Mouse (Mus musculus) MEL (cell line): Measurements from ENCODE around the gene Morn3. TPM values are rescaled to one million over a fixed set of nuclear protein-coding genes. Genes with fewer than 3 reads are reported as not detected.
A peak's percentile ranks its signal among the peaks of the same experiment; 100 is the strongest.

Experiments
- DNase-seq: peaks from one replicate; pipeline ENCODE4 v3.0.0; 2011; ENCODE audit warnings: low read depth, low spot score
- H3K27ac ChIP-seq: 2 replicates; pipeline ENCODE4 v1.5.1; 2012; ENCODE audit warnings: low read depth, mild to moderate bottlenecking, control low read depth, low read length, moderate library complexity; ENCODE audit not compliant: control insufficient read depth
- H3K27me3 ChIP-seq, 2 experiments: fragments of 150-350 bp in 1 of 2; sonication (generic) in 1 of 2; 2 replicates each; pipeline ENCODE4 v1.6.1; 2012; ENCODE audit warnings: low read length in 2 of 2, mild to moderate bottlenecking in 2 of 2, improper control_type of control experiment in 1 of 2, moderate library complexity in 1 of 2; ENCODE audit not compliant: insufficient read depth in 2 of 2, control insufficient read depth in 1 of 2
- H3K36me3 ChIP-seq, 2 experiments: 2 replicates each; pipeline ENCODE4 v1.6.1; 2012 to 2014; ENCODE audit warnings: low read length in 2 of 2, improper control_type of control experiment in 1 of 2, inconsistent platforms in 1 of 2, mild to moderate bottlenecking in 1 of 2; ENCODE audit not compliant: insufficient read depth in 2 of 2, control insufficient read depth in 1 of 2
- H3K4me1 ChIP-seq, 2 experiments: fragments of 150-350 bp in 1 of 2; sonication (generic) in 1 of 2; 2 replicates each; pipeline ENCODE4 v1.6.1; 2012; ENCODE audit warnings: low read length in 2 of 2, improper control_type of control experiment in 1 of 2, mild to moderate bottlenecking in 1 of 2; ENCODE audit not compliant: insufficient read depth in 2 of 2, control insufficient read depth in 1 of 2
- H3K4me3 ChIP-seq, 2 experiments: fragments of 150-350 bp in 1 of 2; sonication (generic) in 1 of 2; 2 replicates each; pipeline ENCODE4 v1.5.1; 2012; ENCODE audit warnings: low read depth in 2 of 2, low read length in 2 of 2, mild to moderate bottlenecking in 2 of 2, moderate library complexity in 2 of 2, control low read depth in 1 of 2, improper control_type of control experiment in 1 of 2; ENCODE audit not compliant: control insufficient read depth in 1 of 2, insufficient read depth in 1 of 2
- H3K79me2 ChIP-seq: 2 replicates; pipeline ENCODE4 v1.6.1; 2012; ENCODE audit warnings: mild to moderate bottlenecking, low read length, moderate library complexity; ENCODE audit not compliant: control insufficient read depth, poor library complexity, insufficient read depth
- H3K9ac ChIP-seq: 2 replicates; pipeline ENCODE4 v1.6.1; 2012; ENCODE audit warnings: low read depth, mild to moderate bottlenecking, control low read depth, low read length, moderate library complexity; ENCODE audit not compliant: control insufficient read depth, poor library complexity, severe bottlenecking
- H3K9me3 ChIP-seq: fragments of 150-350 bp; sonication (generic); replicated peaks from 2 replicates; pipeline ENCODE4 v1.6.1; 2012; ENCODE audit warnings: mild to moderate bottlenecking, low read length, improper control_type of control experiment, moderate library complexity; ENCODE audit not compliant: insufficient read depth
- CHD1 ChIP-seq: IDR thresholded peaks from 2 replicates; pipeline ENCODE4 v1.6.1; 2012; ENCODE audit warnings: low read depth, mild to moderate bottlenecking, inconsistent platforms, low read length, improper control_type of control experiment
- CHD2 ChIP-seq: IDR thresholded peaks from 2 replicates; pipeline ENCODE4 v1.6.1; 2011; ENCODE audit warnings: low read length, improper control_type of control experiment
- CTCF ChIP-seq, 3 experiments: IDR thresholded peaks in 2 of 3; conservative IDR thresholded peaks in 1 of 3; 2 replicates each; pipeline ENCODE4 v1.5.1; 2011 to 2012; ENCODE audit warnings: low read length in 3 of 3, low read depth in 2 of 3, mild to moderate bottlenecking in 2 of 3, improper control_type of control experiment in 1 of 3, inconsistent platforms in 1 of 3, mixed read lengths in 1 of 3, moderate library complexity in 1 of 3; ENCODE audit not compliant: control insufficient read depth in 1 of 3, insufficient read depth in 1 of 3, poor library complexity in 1 of 3, severe bottlenecking in 1 of 3
- E2F4 ChIP-seq: IDR thresholded peaks from 2 replicates; pipeline ENCODE4 v1.6.1; 2011; ENCODE audit warnings: low read depth, low read length, improper control_type of control experiment, borderline replicate concordance
- ELF1 ChIP-seq: IDR thresholded peaks from 2 replicates; pipeline ENCODE4 v1.6.1; 2014; ENCODE audit warnings: low read depth, mild to moderate bottlenecking, inconsistent platforms, low read length, improper control_type of control experiment, moderate library complexity
- ETS1 ChIP-seq: IDR thresholded peaks from 2 replicates; pipeline ENCODE4 v1.6.1; 2012; ENCODE audit warnings: low read depth, mild to moderate bottlenecking, inconsistent platforms, low read length, improper control_type of control experiment, moderate library complexity
- JUND ChIP-seq: IDR thresholded peaks from 2 replicates; pipeline ENCODE4 v1.6.1; 2011; ENCODE audit warnings: low read depth, mild to moderate bottlenecking, improper control_type of control experiment, low read length
- KAT2A ChIP-seq: conservative IDR thresholded peaks from 2 replicates; pipeline ENCODE4 v1.6.1; 2012; ENCODE audit warnings: low read depth, low read length, improper control_type of control experiment, inconsistent platforms
- MAX ChIP-seq: IDR thresholded peaks from 2 replicates; pipeline ENCODE4 v1.6.1; 2011; ENCODE audit warnings: low read length, improper control_type of control experiment
- MAZ ChIP-seq: IDR thresholded peaks from 2 replicates; pipeline ENCODE4 v1.6.1; 2012; ENCODE audit warnings: low read depth, mild to moderate bottlenecking, inconsistent platforms, low read length, improper control_type of control experiment
- MEF2A ChIP-seq: IDR thresholded peaks from 2 replicates; pipeline ENCODE4 v1.6.1; 2014; ENCODE audit warnings: low read depth, mild to moderate bottlenecking, inconsistent platforms, low read length, improper control_type of control experiment; ENCODE audit not compliant: poor library complexity, insufficient replicate concordance, severe bottlenecking; ENCODE audit errors: extremely low read depth
- MXI1 ChIP-seq: IDR thresholded peaks from 2 replicates; pipeline ENCODE4 v1.6.1; 2011; ENCODE audit warnings: mild to moderate bottlenecking, low read depth, low read length, improper control_type of control experiment
- MYC ChIP-seq: IDR thresholded peaks from 2 replicates; pipeline ENCODE4 v1.6.1; 2011; ENCODE audit warnings: low read depth, mild to moderate bottlenecking, low read length, improper control_type of control experiment, moderate library complexity
- NELFE ChIP-seq: IDR thresholded peaks from 2 replicates; pipeline ENCODE4 v1.6.1; 2011; ENCODE audit warnings: low read depth, low read length, improper control_type of control experiment
- NRF1 ChIP-seq: IDR thresholded peaks from 2 replicates; pipeline ENCODE4 v1.6.1; 2014; ENCODE audit warnings: low read depth, mild to moderate bottlenecking, inconsistent platforms, low read length, improper control_type of control experiment, moderate library complexity; ENCODE audit not compliant: poor library complexity, insufficient read depth, severe bottlenecking
- POLR2AphosphoS5 ChIP-seq: IDR thresholded peaks from 2 replicates; pipeline ENCODE4 v1.6.1; 2012; ENCODE audit warnings: low read depth, borderline replicate concordance, mild to moderate bottlenecking, inconsistent platforms, low read length, moderate library complexity, mixed read lengths
- RCOR1 ChIP-seq: IDR thresholded peaks from 2 replicates; pipeline ENCODE4 v1.6.1; 2012; ENCODE audit warnings: low read depth, mild to moderate bottlenecking, inconsistent platforms, low read length, improper control_type of control experiment
- SIN3A ChIP-seq: IDR thresholded peaks from 2 replicates; pipeline ENCODE4 v1.6.1; 2012; ENCODE audit warnings: low read length, improper control_type of control experiment, inconsistent platforms
- SMC3 ChIP-seq: IDR thresholded peaks from 2 replicates; pipeline ENCODE4 v1.6.1; 2011; ENCODE audit warnings: low read depth, low read length, improper control_type of control experiment
- TAL1 ChIP-seq: IDR thresholded peaks from 2 replicates; pipeline ENCODE4 v1.6.1; 2012; ENCODE audit warnings: mild to moderate bottlenecking, inconsistent platforms, low read length, moderate library complexity, mixed read lengths
- TBP ChIP-seq: IDR thresholded peaks from 2 replicates; pipeline ENCODE4 v1.8.0; 2011; ENCODE audit warnings: low read depth, low read length, improper control_type of control experiment
- TCF12 ChIP-seq: IDR thresholded peaks from 2 replicates; pipeline ENCODE4 v1.6.1; 2014; ENCODE audit warnings: low read depth, mild to moderate bottlenecking, inconsistent platforms, low read length, improper control_type of control experiment, moderate library complexity
- UBTF ChIP-seq: IDR thresholded peaks from 2 replicates; pipeline ENCODE4 v1.6.1; 2012; ENCODE audit warnings: low read depth, mild to moderate bottlenecking, inconsistent platforms, low read length, improper control_type of control experiment, moderate library complexity, borderline replicate concordance; ENCODE audit not compliant: insufficient read depth
- USF1 ChIP-seq: IDR thresholded peaks from 2 replicates; pipeline ENCODE4 v1.6.1; 2014; ENCODE audit warnings: low read depth, mild to moderate bottlenecking, inconsistent platforms, low read length, improper control_type of control experiment, moderate library complexity
- USF2 ChIP-seq, 2 experiments: IDR thresholded peaks; 2 replicates each; pipeline ENCODE4 v1.6.1; 2011 to 2012; ENCODE audit warnings: improper control_type of control experiment in 2 of 2, low read length in 2 of 2, borderline replicate concordance in 1 of 2, inconsistent platforms in 1 of 2, low read depth in 1 of 2, mild to moderate bottlenecking in 1 of 2; ENCODE audit not compliant: insufficient read depth in 1 of 2
- ZC3H11A ChIP-seq: IDR thresholded peaks from 2 replicates; pipeline ENCODE4 v1.6.1; 2012; ENCODE audit warnings: low read depth, mild to moderate bottlenecking, inconsistent platforms, low read length, improper control_type of control experiment
- ZKSCAN1 ChIP-seq: IDR thresholded peaks from 2 replicates; pipeline ENCODE4 v1.6.1; 2012; ENCODE audit warnings: low read depth, mild to moderate bottlenecking, inconsistent platforms, low read length, improper control_type of control experiment, moderate library complexity
- ZNF384 ChIP-seq: IDR thresholded peaks from 2 replicates; pipeline ENCODE4 v1.6.1; 2012; ENCODE audit warnings: low read depth, mild to moderate bottlenecking, inconsistent platforms, low read length, improper control_type of control experiment
- polyA plus RNA-seq, 2 experiments: library from polyadenylated mRNA; stranded (reverse) in 1 of 2; unstranded in 1 of 2; fragments of >175 nt in 1 of 2; fragments of >200 nt in 1 of 2; gene quantifications; 2 replicates each; pipeline versions ENCODE4 v1.2.1 to v1.2.4; 2012; ENCODE audit warnings: low replicate concordance in 2 of 2, low read depth in 1 of 2; ENCODE audit not compliant: insufficient read length in 2 of 2, insufficient read depth in 1 of 2, missing spikeins in 1 of 2
- total RNA-seq: library from RNA; depleted of rRNA; stranded (reverse); fragments of 300-350 nt; gene quantifications from 2 replicates; pipeline ENCODE4 v1.2.3, GENCODE M21; 2012

The Morn3 gene
- total and polyA plus RNA-seq, 3 experiments: not detected

GRCm38 (mm10) chr5:122991350-122992004 lies 55.3 kb downstream of the Morn3 start:
- DNase-seq: no peak
- Histone ChIP-seq H3K4me1 (peaks cover 5 to 18% of the 10 kb centered on the region in 2 experiments; a peak in 3 of 4 replicates), H3K79me2 (peaks cover 2% of the 10 kb centered on the region; the same call in 1 of the 2 replicates)
- TF ChIP-seq NRF1 (no peak), MEF2A (no peak), KAT2A (no peak), ZKSCAN1 (no peak)
- TF ChIP-seq, all 39 proteins: peak for 0
- H3K27me3 ChIP-seq: no peaks in the 10 kb centered on the region
- no peaks in the 10 kb centered on the region for H3K9me3 ChIP-seq
- no peak overlapping the region for H3K27ac ChIP-seq
- H3K36me3 ChIP-seq: peaks cover 0 to 13% of the 10 kb centered on the region in 2 experiments; a peak in 2 of 4 replicates
- no peak overlapping the region for H3K4me3 ChIP-seq
- no peak overlapping the region for H3K9ac ChIP-seq

- Histone ChIP-seq H3K36me3 (peaks cover 0 to 13% of the 10 kb centered on the region in 2 experiments; a peak in 2 of 4 replicates), H3K9me3 (no peaks in the 10 kb centered on the region), H3K4me3 (peak overlapping the region; percentile 79 to 89), H3K9ac (no peak overlapping the region), H3K4me1 (peaks cover 5 to 18% of the 10 kb centered on the region in 2 experiments; a peak in 3 of 4 replicates), H3K27ac (no peak overlapping the region), H3K79me2 (peaks cover 2% of the 10 kb centered on the region; the same call in 1 of the 2 replicates), H3K27me3 (no peaks in the 10 kb centered on the region)
- peak; percentile 52 for DNase-seq
- TF ChIP-seq ETS1: peak; percentile 99
- TF ChIP-seq ELF1: no peak
- no peak for TF ChIP-seq NELFE
- 0 out of 2 replicates have a peak, but pooled peaks have one; percentile 34 for TF ChIP-seq MXI1
- peak; percentile 78 for TF ChIP-seq TCF12
- TF ChIP-seq MEF2A: no peak
- TF ChIP-seq UBTF: no peak
- peak; percentile 55; the same call in 1 of the 2 replicates for TF ChIP-seq SIN3A
- no peak for TF ChIP-seq TBP
- TF ChIP-seq RCOR1: peak; percentile 85
- TF ChIP-seq ZKSCAN1: no peak
- peak; percentile 60 for TF ChIP-seq TAL1
- TF ChIP-seq ZC3H11A: no peak
- TF ChIP-seq MYC: no peak
- TF ChIP-seq CHD1: no peak
- no peak for TF ChIP-seq USF1
- TF ChIP-seq USF2 (IDR thresholded peaks at IDR 0.05; ENCODE audit: borderline replicate concordance in 1 of 2, insufficient read depth in 1 of 2, low read depth in 1 of 2, low read length in 2 of 2): no peak
- TF ChIP-seq MAX: no peak
- peak; percentile 84 for TF ChIP-seq ZNF384
- TF ChIP-seq CTCF (IDR thresholded peaks at IDR 0.05 in 2 of 3, conservative IDR thresholded peaks at IDR 0.05 in 1 of 3; ENCODE audit: control insufficient read depth in 1 of 3, insufficient read depth in 1 of 3, low read depth in 2 of 3, low read length in 3 of 3, poor library complexity in 1 of 3, severe bottlenecking in 1 of 3): no peak
- TF ChIP-seq CHD2: no peak
- TF ChIP-seq POLR2AphosphoS5: no peak
- no peak for TF ChIP-seq E2F4
- no peak for TF ChIP-seq KAT2A
- TF ChIP-seq JUND: no peak
- no peak for TF ChIP-seq MAZ
- TF ChIP-seq SMC3: no peak
These were observed 56.2 kb downstream of the Morn3 start for GRCm38 (mm10) chr5:122990411-122991160.
